Mouse (Mus musculus): ENCODE measurements at regions not wholly inside any gene's neighbourhood (a gene's known extent, or its start where the extent isn't known, plus 50 kb on each side); places are given as distances from the start of the nearest gene placed in this dataset.
"Not testable (repeated sequence)": the region's sequence is repeated elsewhere in the genome, so short reads cannot be mapped to it uniquely, and the experiment has no call there.

DNA sequence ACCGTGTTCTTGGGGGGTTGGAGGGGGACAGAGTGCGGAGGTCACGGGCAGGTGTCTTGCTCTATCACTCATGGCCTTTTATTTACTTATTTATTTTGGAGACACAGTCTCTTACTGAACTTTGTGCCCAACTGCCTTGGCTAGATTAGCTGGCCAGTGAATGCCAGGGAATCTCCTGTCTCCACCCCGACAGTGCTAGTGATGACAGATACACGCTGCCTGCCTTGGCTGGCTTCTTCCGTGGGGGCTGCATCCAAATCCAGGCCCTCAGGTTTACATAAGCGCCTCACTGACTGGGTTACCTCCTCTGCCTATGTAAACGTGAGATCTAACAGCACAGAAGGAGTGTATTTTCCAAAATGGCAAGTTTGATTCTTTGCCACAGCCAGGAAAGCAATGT lies 178.5 kb upstream of the Klf14 start:
- no peaks in the 10 kb centered on the region for H3K4me1 ChIP-seq (ENCODE audit: control insufficient read depth, insufficient read depth, low read depth, low read length)
- no peaks in the 10 kb centered on the region for H3K27me3 ChIP-seq (replicated peaks; ENCODE audit: control insufficient read depth, insufficient read depth, low read length)
- 87% methylated on average over 8 of the region's 8 CpGs for WGBS
- no peaks in the 10 kb centered on the region for H3K36me3 ChIP-seq (ENCODE audit: control insufficient read depth, insufficient read depth, low read length)
- H3K27ac ChIP-seq (ENCODE audit: low read depth, low read length) = no peak overlapping the region
- no peaks in the 10 kb centered on the region for H3K9me3 ChIP-seq (ENCODE audit: control insufficient read depth, low read length)
- no peak for ATAC-seq
- H3K4me3 ChIP-seq (ENCODE audit: low read length) = no peak overlapping the region
- H3K9ac ChIP-seq (ENCODE audit: low read depth, low read length) = no peak overlapping the region
- H3K4me2 ChIP-seq (ENCODE audit: low read length) = no peak overlapping the region

- Histone ChIP-seq H3K9ac (ENCODE audit: low read depth, low read length) (no peak overlapping the region), H3K4me1 (ENCODE audit: control insufficient read depth, insufficient read depth, low read depth, low read length) (no peaks in the 10 kb centered on the region), H3K27ac (ENCODE audit: low read depth, low read length) (no peak overlapping the region), H3K4me2 (ENCODE audit: low read length) (no peak overlapping the region), H3K36me3 (ENCODE audit: control insufficient read depth, insufficient read depth, low read length) (no peaks in the 10 kb centered on the region), H3K4me3 (ENCODE audit: low read length) (no peak overlapping the region), H3K9me3 (ENCODE audit: control insufficient read depth, low read length) (no peaks in the 10 kb centered on the region), H3K27me3 (replicated peaks; ENCODE audit: control insufficient read depth, insufficient read depth, low read length) (no peaks in the 10 kb centered on the region)
- WGBS = 88% methylated on average over 9 of the region's 9 CpGs
- no peak for ATAC-seq
Measured at GRCm38 (mm10) chr6:31140000-31140399, 181.1 kb upstream of the Klf14 start.

DNA sequence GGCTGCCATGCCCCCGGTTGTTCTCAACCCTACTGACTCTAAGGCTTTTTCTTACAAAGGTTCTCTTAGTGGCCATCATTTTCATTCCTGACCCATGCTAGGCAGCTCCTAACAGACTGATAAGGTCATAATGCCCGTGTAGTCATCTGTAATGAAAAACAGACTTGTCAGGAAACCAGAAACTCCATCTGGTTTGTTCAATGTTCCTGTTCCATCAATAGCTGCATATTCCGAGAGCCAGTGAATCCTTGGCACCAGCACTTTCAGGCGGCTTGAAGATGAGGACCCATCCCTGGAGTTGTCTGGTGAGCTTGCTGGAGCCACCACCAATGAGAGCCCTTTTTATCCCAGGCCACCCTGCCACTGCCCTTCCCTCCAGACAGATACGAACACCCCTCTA lies 181.7 kb upstream of the Klf14 start:
- no peaks in the 10 kb centered on the region for H3K9me3 ChIP-seq (ENCODE audit: control insufficient read depth, low read length)
- H3K4me3 ChIP-seq (ENCODE audit: low read length) = no peak overlapping the region
- no peak for ATAC-seq
- WGBS = 88% methylated on average over 5 of the region's 5 CpGs
- H3K27ac ChIP-seq (ENCODE audit: low read depth, low read length) = no peak overlapping the region
- H3K4me2 ChIP-seq (ENCODE audit: low read length) = no peak overlapping the region
- H3K27me3 ChIP-seq (replicated peaks; ENCODE audit: control insufficient read depth, insufficient read depth, low read length) = no peaks in the 10 kb centered on the region
- H3K36me3 ChIP-seq (ENCODE audit: control insufficient read depth, insufficient read depth, low read length) = no peaks in the 10 kb centered on the region
- H3K9ac ChIP-seq (ENCODE audit: low read depth, low read length) = no peak overlapping the region
- H3K4me1 ChIP-seq (ENCODE audit: control insufficient read depth, insufficient read depth, low read depth, low read length) = no peaks in the 10 kb centered on the region

DNA sequence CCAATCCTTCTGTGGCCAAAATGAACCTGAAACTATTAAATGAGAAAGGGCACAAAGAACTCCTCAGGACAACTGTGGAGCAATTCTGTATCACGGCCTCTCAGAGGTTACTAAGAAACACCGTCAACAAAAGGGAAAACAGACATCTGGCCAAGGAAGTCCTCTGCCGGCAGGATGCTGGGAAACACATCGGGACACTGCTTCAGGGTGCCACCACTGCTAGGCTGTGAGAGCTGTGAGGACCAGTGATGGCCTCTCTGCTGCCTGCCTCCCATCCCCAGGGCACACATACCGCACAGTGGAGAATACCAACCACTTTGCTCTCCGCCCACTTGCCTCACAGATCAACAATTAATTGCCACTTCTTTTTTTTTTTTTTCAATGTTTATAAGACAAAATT lies 182.6 kb upstream of the Klf14 start:
- 76% methylated on average over 6 of the region's 6 CpGs for WGBS
- ATAC-seq = no peak
- H3K4me1 ChIP-seq (ENCODE audit: control insufficient read depth, insufficient read depth, low read depth, low read length) = no peaks in the 10 kb centered on the region

GRCm38 (mm10) chr6:31142479-31143007 lies 183.7 kb upstream of the Klf14 start:
- not testable (repeated sequence) for H3K9ac ChIP-seq (ENCODE audit: low read depth, low read length); ATAC-seq; H3K4me1 ChIP-seq (ENCODE audit: control insufficient read depth, insufficient read depth, low read depth, low read length); H3K27me3 ChIP-seq (replicated peaks; ENCODE audit: control insufficient read depth, insufficient read depth, low read length); H3K27ac ChIP-seq (ENCODE audit: low read depth, low read length); H3K4me2 ChIP-seq (ENCODE audit: low read length); H3K9me3 ChIP-seq (ENCODE audit: control insufficient read depth, low read length); H3K36me3 ChIP-seq (ENCODE audit: control insufficient read depth, insufficient read depth, low read length); H3K4me3 ChIP-seq (ENCODE audit: low read length)
- 94% methylated on average over 15 of the region's 15 CpGs for WGBS

More for the DNA sequence above, 182.6 kb upstream of the Klf14 start:
- Histone ChIP-seq H3K4me3 (ENCODE audit: low read length) (no peak overlapping the region), H3K9ac (ENCODE audit: low read depth, low read length) (no peak overlapping the region), H3K9me3 (ENCODE audit: control insufficient read depth, low read length) (no peaks in the 10 kb centered on the region), H3K4me2 (ENCODE audit: low read length) (no peak overlapping the region), H3K27me3 (replicated peaks; ENCODE audit: control insufficient read depth, insufficient read depth, low read length) (no peaks in the 10 kb centered on the region), H3K27ac (ENCODE audit: low read depth, low read length) (no peak overlapping the region), H3K36me3 (ENCODE audit: control insufficient read depth, insufficient read depth, low read length) (no peaks in the 10 kb centered on the region)

DNA sequence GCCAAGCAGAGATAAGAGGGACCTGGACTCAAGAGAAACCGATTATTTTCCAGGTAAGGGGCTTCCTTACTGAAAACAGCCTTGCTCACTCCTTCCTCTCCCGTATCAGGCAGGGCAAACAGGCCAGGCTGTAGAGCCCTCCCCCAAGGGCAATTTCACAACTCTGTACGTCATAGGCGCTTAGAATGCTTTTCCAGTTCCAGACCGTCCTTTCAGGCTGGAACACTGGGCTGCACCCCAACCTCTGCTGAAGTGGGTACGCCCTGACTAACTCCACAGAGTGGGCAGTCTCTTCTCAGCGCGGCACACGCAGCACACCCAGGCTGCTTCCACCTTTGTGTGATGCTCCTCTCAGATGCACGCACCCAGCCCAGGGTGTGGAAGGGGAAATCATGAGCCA lies 186.8 kb upstream of the Klf14 start:
- 90% methylated on average over 10 of the region's 10 CpGs for WGBS
- no peak for ATAC-seq
- no peak overlapping the region for H3K4me3 ChIP-seq (ENCODE audit: low read length)
- H3K27ac ChIP-seq (ENCODE audit: low read depth, low read length) = no peak overlapping the region
- no peak overlapping the region for H3K9ac ChIP-seq (ENCODE audit: low read depth, low read length)
- H3K27me3 ChIP-seq (replicated peaks; ENCODE audit: control insufficient read depth, insufficient read depth, low read length) = no peaks in the 10 kb centered on the region
- no peak overlapping the region for H3K4me2 ChIP-seq (ENCODE audit: low read length)
- no peaks in the 10 kb centered on the region for H3K4me1 ChIP-seq (ENCODE audit: control insufficient read depth, insufficient read depth, low read depth, low read length)
- H3K36me3 ChIP-seq (ENCODE audit: control insufficient read depth, insufficient read depth, low read length) = no peaks in the 10 kb centered on the region
- H3K9me3 ChIP-seq (ENCODE audit: control insufficient read depth, low read length) = no peaks in the 10 kb centered on the region

DNA sequence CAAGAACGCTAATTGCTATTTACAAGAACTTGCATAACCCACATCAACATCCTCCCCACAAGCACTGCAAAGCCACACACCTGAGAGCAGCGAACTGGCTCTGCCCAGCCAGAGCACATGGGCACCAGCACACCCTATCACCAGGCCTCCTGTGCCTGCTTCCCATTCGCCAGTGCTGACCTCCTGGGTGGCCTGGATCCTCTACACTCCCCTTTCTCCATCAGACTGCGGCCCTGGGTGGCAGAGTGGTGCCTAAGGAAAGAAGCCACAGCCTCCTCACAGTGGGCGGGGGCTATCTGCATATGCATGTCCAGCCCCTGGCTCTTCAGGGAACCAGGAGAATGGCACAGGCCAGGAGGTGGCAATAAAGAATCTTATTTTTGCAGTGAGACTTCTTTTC lies 187.9 kb upstream of the Klf14 start:
- H3K27me3 ChIP-seq (replicated peaks; ENCODE audit: control insufficient read depth, insufficient read depth, low read length) = no peaks in the 10 kb centered on the region
- no peaks in the 10 kb centered on the region for H3K36me3 ChIP-seq (ENCODE audit: control insufficient read depth, insufficient read depth, low read length)
- H3K4me3 ChIP-seq (ENCODE audit: low read length) = no peak overlapping the region
- 42% methylated on average over 5 of the region's 5 CpGs for WGBS
- no peaks in the 10 kb centered on the region for H3K4me1 ChIP-seq (ENCODE audit: control insufficient read depth, insufficient read depth, low read depth, low read length)
- no peak for ATAC-seq
- H3K27ac ChIP-seq (ENCODE audit: low read depth, low read length) = no peak overlapping the region
- no peaks in the 10 kb centered on the region for H3K9me3 ChIP-seq (ENCODE audit: control insufficient read depth, low read length)
- H3K9ac ChIP-seq (ENCODE audit: low read depth, low read length) = no peak overlapping the region
- H3K4me2 ChIP-seq (ENCODE audit: low read length) = no peak overlapping the region

GRCm38 (mm10) chr6:31147682-31148081 lies 188.8 kb upstream of the Klf14 start:
- Histone ChIP-seq H3K9ac (ENCODE audit: low read depth, low read length) (no peak overlapping the region), H3K4me1 (ENCODE audit: control insufficient read depth, insufficient read depth, low read depth, low read length) (no peaks in the 10 kb centered on the region), H3K36me3 (ENCODE audit: control insufficient read depth, insufficient read depth, low read length) (no peaks in the 10 kb centered on the region), H3K27ac (ENCODE audit: low read depth, low read length) (no peak overlapping the region), H3K9me3 (ENCODE audit: control insufficient read depth, low read length) (no peaks in the 10 kb centered on the region), H3K4me3 (ENCODE audit: low read length) (no peak overlapping the region), H3K27me3 (replicated peaks; ENCODE audit: control insufficient read depth, insufficient read depth, low read length) (no peaks in the 10 kb centered on the region), H3K4me2 (ENCODE audit: low read length) (no peak overlapping the region)
- WGBS = 84% methylated on average over 10 of the region's 10 CpGs
- no peak for ATAC-seq

DNA sequence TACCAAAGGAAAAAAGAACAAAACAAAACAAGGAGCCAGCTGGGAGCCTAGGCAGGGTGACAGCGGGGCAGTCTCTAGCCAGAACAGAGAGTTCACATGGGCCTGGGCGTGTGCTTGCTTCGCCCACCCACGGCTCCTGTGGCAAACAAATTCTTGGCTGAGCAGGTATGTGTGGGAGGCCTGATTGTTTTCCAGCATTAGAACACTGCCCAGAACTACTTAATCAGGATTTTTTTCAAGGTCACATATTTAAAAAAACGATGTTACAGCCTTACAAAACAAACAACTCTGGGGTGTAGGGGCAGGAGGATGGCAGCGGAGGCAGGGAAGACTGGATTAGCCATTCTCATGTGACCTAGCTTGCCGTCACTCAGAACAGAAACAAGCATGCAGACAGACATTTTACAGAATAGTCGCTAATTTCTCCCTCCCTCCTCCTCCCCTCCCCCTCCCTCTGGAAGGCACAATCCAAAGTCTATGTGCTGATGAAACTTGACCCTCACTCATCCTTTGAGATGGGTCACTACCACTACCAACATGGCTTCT lies 189.5 kb upstream of the Klf14 start:
- no peak overlapping the region for H3K4me3 ChIP-seq (ENCODE audit: low read length)
- H3K27ac ChIP-seq (ENCODE audit: low read depth, low read length) = no peak overlapping the region
- no peaks in the 10 kb centered on the region for H3K36me3 ChIP-seq (ENCODE audit: control insufficient read depth, insufficient read depth, low read length)
- H3K27me3 ChIP-seq (replicated peaks; ENCODE audit: control insufficient read depth, insufficient read depth, low read length) = no peaks in the 10 kb centered on the region
- ATAC-seq = no peak
- H3K4me1 ChIP-seq (ENCODE audit: control insufficient read depth, insufficient read depth, low read depth, low read length) = no peaks in the 10 kb centered on the region
- no peak overlapping the region for H3K9ac ChIP-seq (ENCODE audit: low read depth, low read length)
- H3K9me3 ChIP-seq (ENCODE audit: control insufficient read depth, low read length) = no peaks in the 10 kb centered on the region
- no peak overlapping the region for H3K4me2 ChIP-seq (ENCODE audit: low read length)
- WGBS = 58% methylated on average over 8 of the region's 8 CpGs

DNA sequence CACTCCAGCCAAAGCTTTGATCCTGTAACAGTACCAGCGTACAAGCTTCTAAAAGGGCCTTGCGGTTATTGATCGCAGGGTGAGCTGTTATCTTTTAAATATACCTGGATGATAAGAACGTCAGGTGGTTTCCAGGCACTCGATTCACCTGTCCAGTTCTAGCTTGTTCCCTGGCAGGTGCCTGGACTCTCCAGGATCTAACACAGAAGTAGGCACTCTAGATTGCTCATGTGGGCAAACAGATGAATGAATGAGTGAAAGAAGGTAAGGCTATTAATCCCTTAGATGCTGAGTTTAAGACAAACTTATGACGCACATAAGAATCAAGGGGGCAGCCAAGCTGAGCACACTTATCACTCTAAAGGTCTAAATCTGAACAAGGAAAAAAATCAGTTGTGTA lies 190.3 kb upstream of the Klf14 start:
- ATAC-seq = no peak
- no peaks in the 10 kb centered on the region for H3K9me3 ChIP-seq (ENCODE audit: control insufficient read depth, low read length)

More for the DNA sequence above, 190.3 kb upstream of the Klf14 start:
- Histone ChIP-seq H3K36me3 (ENCODE audit: control insufficient read depth, insufficient read depth, low read length) (no peaks in the 10 kb centered on the region), H3K4me2 (ENCODE audit: low read length) (no peak overlapping the region), H3K27ac (ENCODE audit: low read depth, low read length) (no peak overlapping the region), H3K9ac (ENCODE audit: low read depth, low read length) (no peak overlapping the region), H3K4me1 (ENCODE audit: control insufficient read depth, insufficient read depth, low read depth, low read length) (no peaks in the 10 kb centered on the region), H3K27me3 (replicated peaks; ENCODE audit: control insufficient read depth, insufficient read depth, low read length) (no peaks in the 10 kb centered on the region), H3K4me3 (ENCODE audit: low read length) (no peak overlapping the region)
- WGBS = 95% methylated on average over 6 of the region's 6 CpGs

Measured in hindbrain, embryonic 16.5 days (tissue).